Mouse (Mus musculus) forebrain, embryonic 13.5 days (tissue): ENCODE results near the gene Ank. TPM values are rescaled to one million over a fixed set of nuclear protein-coding genes. Genes with fewer than 3 reads are reported as not detected.

ENCODE experiments used
- ATAC-seq: fragments of 200-750 bp; cut with Nextera tagmentation; 2 replicates; pipeline ENCODE4 v1.8.0; 2017
- H3K27ac ChIP-seq: fragments of 300-500 bp; sonication (generic); 2 replicates; pipeline ENCODE4 v1.5.1; 2015; ENCODE audit warnings: inconsistent platforms, mild to moderate bottlenecking, moderate library complexity
- H3K27me3 ChIP-seq: fragments of 300-500 bp; sonication (generic); 2 replicates; pipeline ENCODE4 v1.6.1; 2015; ENCODE audit warnings: mild to moderate bottlenecking, inconsistent platforms
- H3K36me3 ChIP-seq: fragments of 300-500 bp; sonication (generic); 2 replicates; pipeline ENCODE4 v1.6.1; 2015; ENCODE audit warnings: mild to moderate bottlenecking, inconsistent platforms; ENCODE audit not compliant: poor library complexity, severe bottlenecking
- H3K4me1 ChIP-seq: fragments of 300-500 bp; sonication (generic); 2 replicates; pipeline ENCODE4 v1.6.1; 2015; ENCODE audit warnings: inconsistent platforms
- H3K4me2 ChIP-seq: fragments of 300-500 bp; sonication (generic); 2 replicates; pipeline ENCODE4 v1.6.1; 2015; ENCODE audit warnings: inconsistent platforms, mild to moderate bottlenecking, moderate library complexity
- H3K4me3 ChIP-seq: fragments of 300-500 bp; sonication (generic); 2 replicates; pipeline ENCODE4 v1.5.1; 2015; ENCODE audit warnings: mild to moderate bottlenecking, inconsistent platforms
- H3K9ac ChIP-seq: fragments of 300-500 bp; sonication (generic); 2 replicates; pipeline ENCODE4 v1.6.1; 2015; ENCODE audit warnings: mild to moderate bottlenecking, inconsistent platforms
- H3K9me3 ChIP-seq: fragments of 300-500 bp; sonication (generic); replicated peaks from 2 replicates; pipeline ENCODE4 v1.6.1; 2016; ENCODE audit warnings: inconsistent platforms
- WGBS: fragments of 180-500 bp; shearing (Covaris S2); methylation state at CpG from one replicate; pipeline ENCODE4 v1.1.7; 2015; 5-methylcytosine and 5-hydroxymethylcytosine counted together
- polyA plus RNA-seq: library from polyadenylated mRNA; unstranded; fragments of >200 nt; fragmentation: Nextera tagmentation; extraction: Ambion mirVana; gene quantifications from 2 replicates; pipeline ENCODE4 v1.2.1, GENCODE M21; 2015

The Ank gene
- polyA plus RNA-seq, 1 experiment from 2014 or later = 9.7 TPM

DNA sequence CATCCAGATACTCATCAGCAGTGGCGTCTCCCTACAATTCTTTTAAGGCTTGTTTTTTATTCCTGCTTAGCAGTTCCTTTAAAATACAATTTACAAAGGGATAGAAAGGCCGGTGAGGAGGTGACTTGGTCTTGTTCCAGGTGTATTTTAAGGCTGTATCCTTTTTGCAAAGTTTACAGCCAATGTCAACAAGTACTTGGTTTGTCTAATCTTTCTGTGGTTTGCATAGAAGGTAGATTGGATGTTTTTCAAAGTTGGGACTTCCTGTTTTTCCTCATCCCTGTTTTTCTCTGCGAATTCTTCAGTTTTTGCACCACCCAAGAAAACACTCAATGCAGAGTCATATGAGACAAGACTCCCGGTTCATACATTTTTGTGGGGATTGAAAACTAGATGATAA lies 62.4 kb downstream of the Ank start:
- 88% methylated on average over 4 of the region's 4 CpGs for WGBS
- no peak for ATAC-seq
- H3K27me3 ChIP-seq = no peaks in the 10 kb centered on the region
- no peak overlapping the region for H3K4me2 ChIP-seq
- no peak overlapping the region for H3K9ac ChIP-seq
- no peak overlapping the region for H3K4me3 ChIP-seq
- H3K27ac ChIP-seq = no peak overlapping the region
- no peaks in the 10 kb centered on the region for H3K36me3 ChIP-seq
- no peaks in the 10 kb centered on the region for H3K4me1 ChIP-seq
- no peaks in the 10 kb centered on the region for H3K9me3 ChIP-seq

DNA sequence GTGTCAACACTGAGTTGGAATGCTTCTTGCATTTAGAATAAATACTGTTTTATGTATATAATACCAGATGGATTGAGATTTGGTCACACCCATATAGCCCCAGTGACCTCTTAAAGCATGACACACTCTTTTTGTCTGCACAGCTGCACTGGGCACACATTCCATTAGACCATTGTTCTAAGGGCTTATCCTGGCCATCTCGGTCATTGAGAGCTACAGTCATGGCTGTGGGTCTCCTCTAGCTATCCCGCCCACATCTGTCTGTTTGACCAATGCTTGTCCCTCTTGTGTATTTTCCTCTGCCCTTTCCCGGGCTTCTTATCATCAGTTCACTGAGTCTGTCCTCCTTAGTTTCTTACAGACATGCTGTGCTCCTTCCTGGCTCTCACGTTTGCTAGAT lies 63.5 kb downstream of the Ank start:
- H3K9me3 ChIP-seq = no peaks in the 10 kb centered on the region
- no peak overlapping the region for H3K27ac ChIP-seq
- H3K4me2 ChIP-seq = no peak overlapping the region
- ATAC-seq = no peak
- H3K9ac ChIP-seq = no peak overlapping the region
- WGBS = 55% methylated on average over 4 of the region's 4 CpGs
- H3K36me3 ChIP-seq = no peaks in the 10 kb centered on the region
- H3K4me3 ChIP-seq = no peak overlapping the region
- no peaks in the 10 kb centered on the region for H3K4me1 ChIP-seq
- no peaks in the 10 kb centered on the region for H3K27me3 ChIP-seq

DNA sequence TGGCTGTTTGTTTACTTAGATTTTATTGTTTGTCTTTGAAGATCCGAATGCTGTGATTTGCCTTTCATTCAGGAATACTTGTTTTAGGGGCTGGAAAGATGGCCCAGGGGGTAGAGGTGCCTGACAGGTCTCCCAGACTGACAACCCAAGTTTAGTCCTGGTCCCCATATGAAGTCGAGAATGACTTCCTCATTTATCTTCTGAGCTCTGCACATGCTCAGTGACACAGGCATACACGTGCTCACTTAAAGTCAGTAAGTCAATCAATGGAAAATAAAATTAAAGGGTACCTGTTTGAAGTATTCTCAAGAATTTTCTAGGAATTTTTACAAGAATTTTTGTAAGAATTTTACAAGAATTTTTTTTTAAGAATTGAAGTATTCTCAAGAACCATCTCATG lies 66.6 kb downstream of the Ank start:
- H3K9me3 ChIP-seq = no peaks in the 10 kb centered on the region
- ATAC-seq = no peak
- 84% methylated on average over 3 of the region's 3 CpGs for WGBS
- 0 out of 2 replicates have a peak, but pooled peaks cover 3% of the 10 kb centered on the region for H3K4me1 ChIP-seq
- no peaks in the 10 kb centered on the region for H3K36me3 ChIP-seq
- H3K4me2 ChIP-seq = no peak overlapping the region
- no peaks in the 10 kb centered on the region for H3K27me3 ChIP-seq
- no peak overlapping the region for H3K9ac ChIP-seq
- no peak overlapping the region for H3K4me3 ChIP-seq
- no peak overlapping the region for H3K27ac ChIP-seq

DNA sequence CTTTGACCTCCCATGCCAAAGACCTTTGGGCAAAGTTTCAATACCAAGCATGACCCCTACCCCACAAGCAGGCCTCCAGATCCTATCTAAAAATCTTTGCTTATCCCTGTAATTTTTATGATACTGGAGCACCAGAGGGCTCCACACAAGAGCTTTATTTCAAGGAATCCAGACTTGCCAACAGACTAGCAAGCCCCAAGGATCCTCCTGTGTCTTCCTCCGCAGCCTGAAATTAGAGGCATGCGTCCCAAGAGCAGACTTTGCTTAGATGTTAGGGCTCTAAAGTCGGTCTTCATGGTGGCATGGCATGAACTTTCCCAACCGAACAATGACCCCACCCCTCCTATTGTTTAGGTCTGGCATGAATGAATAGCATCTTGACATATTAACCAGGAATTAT lies 69.2 kb downstream of the Ank start:
- no peaks in the 10 kb centered on the region for H3K9me3 ChIP-seq
- H3K4me1 ChIP-seq = 0 out of 2 replicates have a peak, but pooled peaks cover 3% of the 10 kb centered on the region
- no peak overlapping the region for H3K27ac ChIP-seq
- no peak overlapping the region for H3K4me3 ChIP-seq
- no peak for ATAC-seq
- H3K4me2 ChIP-seq = no peak overlapping the region
- H3K36me3 ChIP-seq = no peaks in the 10 kb centered on the region
- H3K9ac ChIP-seq = no peak overlapping the region
- no peaks in the 10 kb centered on the region for H3K27me3 ChIP-seq
- WGBS = 86% methylated on average over 4 of the region's 4 CpGs

DNA sequence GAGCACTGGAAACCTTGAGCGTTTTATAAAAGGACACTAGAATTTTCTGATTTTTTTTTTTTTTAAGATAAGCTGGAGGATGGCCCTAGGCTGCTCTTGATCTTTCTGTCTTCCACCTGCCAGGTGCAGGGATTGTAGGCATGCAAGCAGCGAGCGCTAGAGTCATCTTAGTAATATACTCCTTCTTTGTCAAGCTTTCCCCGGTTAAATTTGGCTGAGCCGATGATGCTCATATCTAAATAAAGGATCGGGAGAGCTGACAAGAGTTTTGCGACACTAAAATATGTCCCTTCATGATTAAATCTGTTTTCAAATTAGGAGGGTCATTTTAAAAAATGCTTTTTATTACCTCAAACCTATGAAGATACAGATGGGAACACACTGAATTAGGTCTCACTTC lies 69.7 kb downstream of the Ank start:
- H3K4me2 ChIP-seq = no peak overlapping the region
- ATAC-seq = no peak
- no peak overlapping the region for H3K4me3 ChIP-seq
- H3K27ac ChIP-seq = no peak overlapping the region
- 0 out of 2 replicates have a peak, but pooled peaks cover 3% of the 10 kb centered on the region for H3K4me1 ChIP-seq
- no peaks in the 10 kb centered on the region for H3K27me3 ChIP-seq
- 96% methylated on average over 7 of the region's 7 CpGs for WGBS
- H3K36me3 ChIP-seq = no peaks in the 10 kb centered on the region
- no peak overlapping the region for H3K9ac ChIP-seq
- H3K9me3 ChIP-seq = no peaks in the 10 kb centered on the region

DNA sequence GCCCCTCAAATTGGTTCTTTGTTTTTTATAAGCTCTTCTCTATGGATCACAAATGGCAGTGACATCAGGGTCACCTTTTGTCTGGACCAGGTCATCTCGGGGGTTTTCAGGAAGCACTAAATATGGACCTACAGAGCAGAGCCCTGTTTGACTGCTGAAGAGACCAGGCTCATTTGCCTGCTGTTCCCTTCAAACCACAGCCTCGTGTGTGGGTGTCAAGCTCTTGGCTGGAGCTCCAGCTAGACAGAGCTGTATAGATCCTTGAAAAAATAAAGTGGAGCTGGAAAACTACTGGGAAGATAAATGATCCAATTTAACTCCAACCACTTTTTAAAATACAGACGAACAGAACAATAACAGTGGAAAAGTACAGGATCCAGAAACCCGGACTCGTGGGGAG lies 70.3 kb downstream of the Ank start:
- no peak for ATAC-seq
- Histone ChIP-seq H3K36me3 (no peaks in the 10 kb centered on the region), H3K4me2 (no peak overlapping the region), H3K4me1 (0 out of 2 replicates have a peak, but pooled peaks cover 3% of the 10 kb centered on the region), H3K27ac (no peak overlapping the region), H3K27me3 (no peaks in the 10 kb centered on the region), H3K4me3 (no peak overlapping the region), H3K9ac (no peak overlapping the region), H3K9me3 (no peaks in the 10 kb centered on the region)
- WGBS = 58% methylated on average over 5 of the region's 5 CpGs

DNA sequence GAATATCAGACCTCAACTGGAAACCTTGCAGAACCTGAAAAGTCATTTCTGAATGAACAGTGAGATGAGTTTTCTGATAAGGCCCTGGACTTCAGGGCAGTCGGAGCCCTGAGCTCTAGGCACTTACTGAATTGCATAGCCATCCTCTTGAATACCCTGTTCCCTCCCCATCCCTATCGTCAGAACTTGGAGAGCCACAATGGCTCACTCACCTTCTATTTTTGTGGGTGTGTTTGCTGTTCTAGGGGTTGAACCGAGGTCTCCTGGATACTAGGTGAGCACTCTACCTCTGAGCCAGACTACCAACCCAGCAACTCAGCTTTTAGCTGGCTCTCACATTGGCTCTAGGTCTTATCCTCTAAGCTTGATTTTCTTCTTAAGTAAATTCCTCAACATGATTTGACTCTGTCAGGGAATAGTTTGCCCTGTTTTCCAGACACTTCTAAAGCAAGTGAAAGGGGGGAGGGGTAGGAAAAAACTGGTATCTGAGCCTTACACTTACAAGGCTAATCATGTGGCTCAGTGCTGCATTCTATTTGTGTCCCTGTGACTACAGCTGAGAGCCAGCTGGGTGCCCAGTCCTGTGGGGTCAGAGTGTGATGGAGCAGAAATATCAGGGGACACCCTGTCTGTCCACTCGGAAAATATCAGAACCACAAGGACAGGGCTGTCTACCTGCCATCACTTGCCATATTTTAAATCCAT lies 71.2 kb downstream of the Ank start:
- 78% methylated on average over 4 of the region's 4 CpGs for WGBS

DNA sequence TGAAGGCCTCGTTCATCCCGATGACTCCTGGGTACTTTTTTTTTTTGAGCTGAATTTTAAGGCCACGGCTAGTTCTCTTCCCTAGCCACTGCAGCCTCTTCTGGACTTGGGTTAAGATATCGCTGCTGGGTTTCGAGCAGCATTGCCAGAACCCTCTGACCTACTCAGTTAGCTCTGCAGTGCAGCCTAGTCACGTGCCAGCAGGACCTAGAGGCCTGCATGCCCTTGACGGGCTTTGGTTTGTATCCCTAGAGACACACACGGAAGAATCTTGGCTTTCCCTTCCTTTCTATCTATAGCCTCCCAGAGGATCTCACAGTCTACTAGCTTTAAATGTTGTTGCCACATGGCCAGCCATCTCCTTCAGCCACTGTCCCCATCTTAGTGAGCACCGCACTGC lies 73.3 kb downstream of the Ank start:
- ATAC-seq = no peak
- Histone ChIP-seq H3K9ac (no peak overlapping the region), H3K4me3 (no peak overlapping the region), H3K4me2 (no peak overlapping the region), H3K27ac (no peak overlapping the region), H3K4me1 (0 out of 2 replicates have a peak, but pooled peaks cover 3% of the 10 kb centered on the region), H3K36me3 (no peaks in the 10 kb centered on the region), H3K27me3 (no peaks in the 10 kb centered on the region), H3K9me3 (no peaks in the 10 kb centered on the region)
- 90% methylated on average over 9 of the region's 9 CpGs for WGBS

More for the DNA sequence above, 71.2 kb downstream of the Ank start:
- Histone ChIP-seq H3K4me1 (0 out of 2 replicates have a peak, but pooled peaks cover 3% of the 10 kb centered on the region), H3K36me3 (no peaks in the 10 kb centered on the region), H3K27me3 (no peaks in the 10 kb centered on the region), H3K4me3 (no peak overlapping the region), H3K4me2 (no peak overlapping the region), H3K27ac (no peak overlapping the region), H3K9me3 (no peaks in the 10 kb centered on the region), H3K9ac (no peak overlapping the region)
- ATAC-seq = no peak

DNA sequence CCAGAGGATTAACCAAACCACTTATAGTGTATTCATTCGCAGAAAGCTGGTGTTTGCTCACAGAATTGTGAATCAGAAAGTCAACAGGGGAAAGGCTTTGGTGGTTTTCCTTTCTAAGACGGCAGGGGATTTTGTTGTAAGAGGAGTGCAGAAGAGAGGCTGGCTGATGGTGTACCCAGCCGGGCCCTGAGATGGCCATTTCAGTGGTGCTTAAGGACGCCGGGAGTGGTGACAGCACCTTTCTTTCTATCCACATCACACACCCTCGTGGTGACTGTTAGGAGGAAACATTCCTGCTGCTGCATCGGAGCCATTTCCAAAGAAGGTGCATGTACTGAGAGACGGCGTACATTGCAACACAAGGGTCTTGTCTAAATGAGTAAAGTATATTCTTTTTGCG lies 78.7 kb downstream of the Ank start:
- 84% methylated on average over 10 of the region's 10 CpGs for WGBS
- Histone ChIP-seq H3K9me3 (no peaks in the 10 kb centered on the region), H3K4me1 (peaks cover 4% of the 10 kb centered on the region; the same call in 1 of the 2 replicates), H3K36me3 (no peaks in the 10 kb centered on the region), H3K4me3 (no peak overlapping the region), H3K4me2 (no peak overlapping the region), H3K9ac (no peak overlapping the region), H3K27ac (no peak overlapping the region), H3K27me3 (no peaks in the 10 kb centered on the region)
- ATAC-seq = no peak

DNA sequence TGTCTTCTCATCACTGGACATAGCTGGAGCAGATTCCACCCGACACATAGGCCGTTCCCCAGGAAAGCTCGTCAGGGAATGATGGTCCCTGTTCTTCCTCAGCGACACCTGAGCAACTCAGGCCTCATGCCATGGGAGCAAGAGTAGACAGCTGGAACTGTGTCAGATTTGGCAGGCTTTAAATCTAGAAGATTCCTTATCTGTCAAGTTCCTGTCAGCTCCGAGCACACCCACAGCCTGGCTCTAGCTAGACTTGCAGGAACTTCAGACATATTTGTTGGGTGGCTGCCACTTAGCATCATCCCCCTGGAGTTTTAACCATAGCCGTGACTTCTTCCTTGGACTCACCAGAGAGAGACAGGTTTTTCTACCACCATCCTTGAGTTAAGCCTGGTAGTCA lies 81.6 kb downstream of the Ank start:
- 88% methylated on average over 6 of the region's 6 CpGs for WGBS
- no peaks in the 10 kb centered on the region for H3K9me3 ChIP-seq
- no peaks in the 10 kb centered on the region for H3K36me3 ChIP-seq
- no peak for ATAC-seq
- no peak overlapping the region for H3K4me2 ChIP-seq
- H3K4me3 ChIP-seq = no peak overlapping the region
- H3K27me3 ChIP-seq = no peaks in the 10 kb centered on the region
- no peak overlapping the region for H3K9ac ChIP-seq
- peaks cover 9% of the 10 kb centered on the region; the same call in 1 of the 2 replicates for H3K4me1 ChIP-seq
- H3K27ac ChIP-seq = no peak overlapping the region

DNA sequence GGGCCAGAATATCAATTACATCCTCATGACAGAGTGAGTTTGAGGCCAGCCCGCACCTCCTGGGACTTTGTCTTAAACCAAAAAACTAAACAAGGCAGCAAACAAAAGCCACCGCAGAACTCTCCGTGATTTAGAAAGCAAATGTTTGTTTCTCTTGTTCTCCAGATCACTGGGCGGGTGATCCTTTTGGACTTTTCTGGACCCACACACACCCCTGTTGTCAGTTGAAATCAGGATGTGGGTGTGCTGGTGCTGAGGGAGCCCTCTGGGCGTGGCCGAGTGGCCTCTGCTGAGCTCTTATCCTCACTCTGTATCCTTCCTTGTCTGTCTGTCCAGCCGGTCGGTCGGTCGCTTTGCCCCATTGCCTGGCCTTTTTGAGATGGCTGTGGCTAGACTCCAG lies 82.6 kb downstream of the Ank start:
- Histone ChIP-seq H3K4me3 (no peak overlapping the region), H3K4me2 (no peak overlapping the region), H3K27ac (no peak overlapping the region), H3K4me1 (peaks cover 9% of the 10 kb centered on the region; the same call in 1 of the 2 replicates), H3K9me3 (no peaks in the 10 kb centered on the region), H3K36me3 (no peaks in the 10 kb centered on the region), H3K27me3 (no peaks in the 10 kb centered on the region), H3K9ac (no peak overlapping the region)
- 86% methylated on average over 10 of the region's 10 CpGs for WGBS
- ATAC-seq = no peak

DNA sequence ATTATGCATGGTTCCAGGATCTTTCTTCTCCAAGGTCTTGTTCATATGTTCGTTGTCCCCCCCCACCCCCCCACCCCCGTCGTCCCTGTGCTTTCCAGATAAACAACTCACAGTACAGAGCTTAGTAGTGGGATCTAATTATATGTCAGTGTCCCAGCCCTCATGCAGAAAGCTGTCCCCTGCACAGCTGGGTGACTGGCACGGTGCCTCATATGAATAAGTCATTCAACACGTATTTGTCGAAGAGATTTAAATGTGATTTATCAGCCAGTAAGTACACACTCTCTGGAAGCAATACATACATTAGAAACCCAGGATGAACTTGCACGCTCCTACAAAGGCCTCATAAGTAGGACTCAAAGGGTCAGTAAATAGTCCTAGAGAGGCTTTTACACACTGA lies 83.4 kb downstream of the Ank start:
- H3K4me2 ChIP-seq = no peak overlapping the region
- H3K36me3 ChIP-seq = no peaks in the 10 kb centered on the region
- no peak overlapping the region for H3K27ac ChIP-seq
- ATAC-seq = peak; percentile 70; the same call in 1 of the 2 replicates
- H3K9ac ChIP-seq = no peak overlapping the region
- 69% methylated on average over 7 of the region's 7 CpGs for WGBS
- H3K4me1 ChIP-seq = peaks cover 9% of the 10 kb centered on the region; the same call in 1 of the 2 replicates
- no peaks in the 10 kb centered on the region for H3K9me3 ChIP-seq
- H3K4me3 ChIP-seq = no peak overlapping the region
- H3K27me3 ChIP-seq = no peaks in the 10 kb centered on the region
